Mouse (Mus musculus): ENCODE results near the gene Lrrk1.

Gene Lrrk1

DNA sequence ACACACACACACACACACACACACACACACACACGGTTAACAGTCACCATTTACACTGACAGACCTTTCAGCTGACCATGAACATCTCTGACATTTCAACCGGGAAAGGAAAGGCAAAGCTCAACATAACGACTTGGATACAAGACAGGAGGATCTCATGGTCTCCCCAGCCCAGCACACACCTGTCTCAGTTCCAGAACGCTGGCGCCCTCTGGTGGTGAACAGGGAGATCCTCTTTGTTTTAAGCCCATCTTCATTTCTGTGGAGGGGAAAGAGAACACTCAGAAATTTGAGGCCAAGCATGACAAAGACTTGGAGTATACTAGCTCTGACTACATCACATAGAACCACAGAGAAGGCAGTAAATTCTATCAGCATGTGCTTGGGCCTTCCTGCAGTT is 87.5 kb downstream of the Lrrk1 start:
- peak; percentile 89 for DNase-seq (ENCODE audit: low spot score)

DNA sequence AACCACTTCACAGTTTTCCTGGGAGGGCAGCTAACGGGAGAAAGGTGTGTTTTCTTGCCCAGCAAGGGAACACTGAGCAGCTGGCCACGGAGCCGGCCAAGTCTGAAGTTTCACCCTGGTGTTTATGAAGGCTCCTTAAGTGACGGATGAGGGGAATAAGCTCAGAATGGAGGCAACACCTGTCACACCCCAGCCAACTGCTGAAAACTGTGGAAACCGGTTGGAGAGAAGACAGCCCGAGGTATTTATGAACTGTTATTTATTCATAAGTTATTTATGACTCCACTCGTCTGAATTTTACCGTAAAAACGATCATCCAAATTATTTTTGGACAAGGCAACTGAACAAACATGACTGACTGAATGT is 90.5 kb downstream of the Lrrk1 start:
- no peak for DNase-seq (ENCODE audit: low spot score)

DNA sequence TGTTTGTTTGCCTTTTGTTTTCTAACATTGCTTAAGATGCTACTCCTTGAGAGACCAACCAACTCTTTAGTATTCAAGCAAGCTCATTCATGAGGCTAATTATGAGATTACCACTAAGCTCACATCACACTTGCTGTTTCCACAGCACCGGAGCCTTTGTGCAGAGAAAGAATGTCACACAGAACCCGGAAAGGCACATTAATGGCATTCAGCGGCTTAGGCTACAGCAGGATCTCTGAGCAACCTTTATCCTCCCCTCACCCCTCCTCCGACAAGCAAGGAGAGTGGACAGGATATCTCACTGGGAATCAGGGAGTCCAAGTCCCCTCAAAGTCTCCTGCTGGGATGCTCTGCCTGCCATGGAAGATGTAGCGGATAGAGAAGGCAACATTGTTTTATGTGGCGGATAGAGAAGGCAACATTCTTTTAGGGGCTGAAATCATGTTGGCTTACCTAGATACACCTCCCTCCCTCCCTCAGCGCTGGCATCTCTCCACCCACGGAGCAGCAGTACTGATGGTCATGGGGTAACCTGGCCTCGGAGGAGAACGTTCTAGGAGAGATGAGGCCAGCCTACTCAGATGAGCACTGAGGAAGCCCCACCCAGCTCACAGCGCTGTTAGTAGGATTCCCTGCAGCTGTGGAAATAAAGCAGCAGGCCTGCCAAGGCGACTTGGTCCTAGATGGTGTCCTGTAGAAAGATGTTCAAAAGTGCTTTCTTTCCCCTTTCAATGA is 91.1 kb downstream of the Lrrk1 start:
- DNase-seq (ENCODE audit: low spot score): peak; percentile 41

DNA sequence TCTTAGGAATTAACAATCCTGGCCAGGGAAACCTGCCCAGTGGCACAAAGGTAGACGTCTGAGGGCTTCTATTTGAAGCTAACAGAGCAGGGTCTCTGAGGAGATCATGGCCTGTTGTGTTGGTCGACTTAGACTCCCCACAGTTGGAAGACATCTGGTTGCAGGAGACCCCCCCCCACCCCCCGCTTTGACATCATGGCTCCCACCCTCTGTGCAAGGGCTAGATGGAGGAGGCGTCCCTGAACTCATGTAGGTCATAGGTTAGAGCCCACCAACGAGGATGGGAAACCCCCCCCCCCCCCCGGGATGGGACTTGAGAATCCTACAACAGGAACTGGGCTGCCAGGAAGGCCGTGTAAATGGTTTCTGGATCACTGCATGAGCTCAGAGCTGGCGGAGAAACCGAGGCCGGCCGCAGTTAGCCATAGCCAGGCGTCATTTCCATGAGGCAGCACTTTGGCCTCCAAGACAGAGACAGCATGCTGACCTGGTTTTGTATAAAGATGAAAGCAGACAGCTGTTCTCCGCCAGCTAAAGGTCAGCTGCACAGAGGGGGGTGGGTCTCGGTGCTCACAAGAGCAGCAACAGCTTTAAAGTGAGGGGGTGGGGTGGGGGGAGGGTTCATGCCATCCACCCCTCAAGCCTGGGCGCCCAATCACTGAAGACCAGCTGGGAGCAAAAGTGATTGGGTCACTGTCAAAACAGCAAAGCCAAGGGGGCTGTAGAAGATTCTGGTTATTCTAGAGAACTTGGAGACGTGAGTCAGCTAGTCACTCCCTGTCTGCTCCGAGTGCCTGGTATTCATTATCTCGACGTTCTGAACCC is 95.4 kb downstream of the Lrrk1 start:
- peak; percentile 60 for DNase-seq (ENCODE audit: low spot score)

DNA sequence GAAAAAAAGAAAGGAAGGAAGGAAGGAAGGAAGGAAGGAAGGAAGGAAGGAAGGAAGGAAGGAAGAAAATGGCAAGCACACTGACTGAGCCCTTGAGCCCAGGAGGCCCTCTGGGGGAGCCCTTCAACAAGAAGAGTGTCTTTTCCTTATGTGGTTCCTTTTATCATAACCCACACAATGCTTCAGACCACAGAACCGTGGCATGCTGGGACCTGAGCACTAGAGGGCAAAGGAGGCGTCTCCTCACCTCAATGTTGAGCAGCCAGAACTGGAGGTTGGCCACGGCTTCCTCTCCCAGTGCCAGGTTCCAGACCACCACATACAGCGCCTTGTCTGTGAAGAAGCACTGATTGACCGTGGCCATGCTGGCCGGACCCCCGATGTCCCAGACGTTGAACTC is 96.1 kb downstream of the Lrrk1 start:
- DNase-seq (ENCODE audit: low spot score): no peak

DNA sequence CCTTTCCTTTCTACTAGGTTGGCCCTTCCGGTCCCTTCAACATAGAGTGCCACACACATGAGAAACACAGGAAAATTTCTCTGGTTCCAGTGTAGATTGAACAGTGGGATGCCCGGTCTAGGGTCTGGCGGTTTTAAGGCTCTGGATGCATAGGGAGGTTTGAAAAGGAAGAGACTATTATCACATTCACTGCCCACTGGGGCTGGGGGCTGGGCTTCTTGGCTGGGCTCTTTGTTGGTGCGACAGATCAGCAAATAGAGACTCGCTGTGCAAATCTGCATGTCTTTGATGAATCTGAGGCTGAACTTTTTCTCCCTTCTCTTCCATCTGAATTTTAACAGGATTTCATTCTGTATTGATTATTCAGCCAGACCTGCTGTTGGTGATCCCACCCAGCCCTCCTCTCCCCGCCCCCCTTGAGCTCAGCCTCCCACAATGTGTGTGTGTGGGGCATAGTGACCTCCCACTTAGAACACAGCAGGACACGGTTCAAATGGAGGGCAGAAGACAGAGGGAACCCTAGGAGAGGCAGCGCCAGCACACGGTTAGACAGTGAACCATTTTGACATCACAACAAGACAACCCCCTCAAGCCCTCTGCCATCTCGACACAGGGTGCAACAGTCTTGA is 105.1 kb downstream of the Lrrk1 start:
- peak; percentile 62 for DNase-seq (ENCODE audit: low spot score)

DNA sequence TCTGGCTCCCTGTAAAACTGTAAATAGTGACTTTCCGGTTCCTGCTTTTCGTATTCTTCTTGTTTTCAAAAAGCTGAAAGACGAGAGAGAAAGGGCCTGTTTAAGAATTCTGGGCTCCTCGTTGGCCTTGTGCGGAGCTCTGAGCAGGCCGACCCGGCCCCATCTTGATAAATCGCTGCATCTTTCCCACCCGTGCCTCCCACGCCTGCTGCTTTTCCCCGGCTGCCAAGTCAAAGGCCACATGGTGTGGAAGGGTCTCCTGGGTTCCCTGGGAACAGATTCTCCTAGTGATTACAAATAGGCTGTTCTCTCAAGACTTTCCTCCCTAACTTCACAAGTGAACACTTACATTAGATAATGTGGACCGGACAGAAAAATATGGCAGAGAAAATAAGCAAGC is 105.9 kb downstream of the Lrrk1 start:
- no peak for DNase-seq (ENCODE audit: low spot score)

DNA sequence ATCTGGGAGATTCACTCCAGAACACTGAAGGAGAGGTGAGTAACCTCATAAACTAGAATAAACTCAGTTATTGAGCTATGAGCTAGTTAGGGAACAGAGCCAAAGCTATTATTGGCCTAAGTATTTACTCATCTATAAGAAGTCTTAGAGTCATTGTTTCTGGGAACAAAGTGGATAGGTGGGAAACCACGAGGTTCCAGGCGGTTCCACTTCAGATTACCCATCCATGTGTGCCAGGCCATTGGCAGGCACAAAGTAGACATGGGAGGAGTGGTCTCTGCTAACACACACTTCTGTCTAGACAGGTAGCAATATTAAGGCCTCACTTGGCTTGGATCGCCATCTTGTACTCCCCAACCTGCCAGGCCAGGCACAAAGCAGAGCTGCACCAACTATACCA is 110.1 kb downstream of the Lrrk1 start:
- DNase-seq (ENCODE audit: low spot score): no peak

DNA sequence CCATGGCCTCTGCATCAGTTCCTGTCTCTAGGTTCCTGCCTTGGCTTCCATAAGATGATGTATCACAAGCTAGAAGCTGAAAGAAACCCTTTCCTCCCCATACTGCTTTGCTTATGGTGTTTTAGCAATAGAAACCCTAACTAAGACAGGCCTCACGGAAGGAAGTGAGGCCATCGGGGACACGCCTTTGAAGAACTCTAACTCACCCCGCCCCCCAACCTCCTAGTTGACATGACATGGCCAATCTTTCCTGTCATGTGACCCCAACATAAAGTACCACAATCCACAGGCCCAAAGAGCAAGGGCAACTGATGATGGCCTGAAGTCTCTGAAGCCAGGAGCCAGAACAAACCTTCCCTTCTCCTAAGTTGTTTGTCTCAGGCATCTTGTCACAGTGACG is 114.7 kb downstream of the Lrrk1 start:
- no peak for DNase-seq (ENCODE audit: low spot score)

DNA sequence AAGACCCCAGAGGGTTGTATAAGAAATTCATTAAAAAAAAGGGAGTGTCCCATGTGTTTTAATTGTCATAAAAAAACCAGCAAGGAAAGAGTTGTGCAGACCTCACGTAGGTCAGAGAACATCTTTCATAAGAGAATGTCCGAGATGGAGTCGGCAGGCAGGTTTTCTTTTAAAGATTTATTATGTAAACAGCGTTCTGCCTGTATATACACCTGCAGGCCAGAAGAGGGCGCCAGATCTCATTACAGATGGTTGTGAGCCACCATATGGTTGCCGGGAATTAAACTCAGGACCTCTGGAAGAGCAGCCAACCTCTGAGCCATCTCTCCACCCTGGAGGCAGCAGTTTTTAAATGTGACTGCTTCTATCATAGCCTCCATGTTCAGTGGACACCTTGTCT is 116.9 kb downstream of the Lrrk1 start:
- no peak for DNase-seq (ENCODE audit: low spot score)

DNA sequence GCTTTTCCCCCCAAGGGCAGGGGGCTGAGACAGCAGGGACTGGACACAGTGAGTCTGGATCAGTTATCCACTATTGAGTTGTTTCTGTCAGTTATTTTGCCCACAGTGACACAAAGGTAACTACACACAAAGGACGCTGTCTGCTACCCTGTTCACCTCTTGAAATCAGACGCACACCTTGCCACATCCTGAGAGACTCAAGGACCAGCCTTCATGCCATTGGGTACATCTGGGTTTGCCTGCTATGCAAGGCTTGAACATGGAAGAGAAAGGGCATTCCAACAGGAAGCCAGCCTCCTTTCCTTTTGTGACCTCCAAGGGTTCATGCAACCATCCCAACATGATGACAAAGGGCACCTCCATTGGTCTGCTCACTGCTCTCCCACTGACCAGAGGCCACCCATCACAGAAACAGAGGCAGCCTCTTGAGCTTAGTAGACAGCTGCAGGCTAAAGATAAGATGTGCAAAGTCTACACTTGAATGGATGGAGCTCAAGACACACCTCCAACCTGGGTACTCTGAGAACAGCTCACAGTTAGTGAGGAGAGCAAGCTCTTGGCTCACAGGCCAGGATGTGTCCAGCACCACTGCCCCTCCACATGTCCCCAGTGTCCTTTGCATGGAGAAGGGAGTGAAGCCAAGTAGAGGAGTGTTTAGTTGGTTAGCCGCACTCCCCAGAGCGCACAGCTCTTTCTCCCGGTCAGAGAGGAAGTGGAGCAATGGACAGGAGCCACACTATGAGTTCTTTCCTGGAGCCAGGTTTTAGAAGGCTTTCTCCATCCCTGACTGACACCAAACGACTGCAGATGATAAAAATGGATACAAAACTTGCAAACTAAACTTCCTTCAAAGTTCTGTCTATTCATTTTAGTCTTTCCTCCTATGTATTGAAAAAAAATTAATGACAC is 121.0 kb downstream of the Lrrk1 start:
- no peak for DNase-seq (ENCODE audit: low spot score)

DNA sequence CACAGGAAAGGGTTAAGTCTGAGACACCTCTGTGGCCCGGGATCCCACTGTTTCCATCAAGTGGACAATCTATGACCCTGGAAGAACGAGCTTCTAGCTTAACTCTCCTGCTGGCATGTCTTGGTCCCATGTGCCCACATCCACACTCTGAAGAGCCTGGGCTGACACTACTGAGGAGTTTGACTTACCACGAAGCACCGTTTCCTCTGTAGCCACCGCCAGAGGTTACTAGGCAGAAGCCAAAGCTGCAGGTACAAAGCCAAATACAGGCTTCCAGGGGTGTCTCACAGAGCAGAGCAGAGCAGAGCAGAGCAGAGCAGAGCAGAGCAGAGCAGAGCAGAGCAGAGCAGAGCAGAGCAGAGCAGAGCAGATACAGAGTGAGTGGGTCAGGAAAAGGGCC is 124.7 kb downstream of the Lrrk1 start:
- DNase-seq (ENCODE audit: low spot score): no peak

DNA sequence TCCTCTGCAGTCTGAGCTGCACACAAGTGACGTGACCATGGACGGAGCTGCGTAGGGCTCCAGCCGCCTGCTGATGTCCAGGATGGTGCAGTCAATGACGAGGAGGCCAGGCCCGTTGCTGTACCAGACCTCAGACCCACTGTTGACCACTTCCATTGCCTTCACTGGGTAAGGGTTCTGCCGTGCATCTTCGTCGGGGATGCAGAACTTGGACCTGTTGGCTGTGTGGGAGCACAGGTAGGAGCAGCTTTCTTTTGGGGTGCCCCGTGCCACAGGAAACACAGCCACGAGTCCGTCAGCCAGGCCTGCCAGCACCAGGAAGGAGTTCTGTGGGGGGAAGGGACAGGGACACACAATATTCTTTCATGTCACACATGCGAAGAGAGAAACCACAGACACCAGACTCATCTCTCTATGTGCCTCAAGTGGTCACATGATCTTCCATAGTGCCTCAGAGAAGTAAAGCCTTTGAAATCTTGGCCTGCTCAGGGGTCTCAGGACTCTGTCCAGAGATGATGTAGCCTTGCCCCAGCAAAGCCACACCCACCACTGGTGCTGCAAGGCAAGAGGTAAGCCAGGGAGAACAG is 125.5 kb downstream of the Lrrk1 start:
- no peak for DNase-seq (ENCODE audit: low spot score)

DNA sequence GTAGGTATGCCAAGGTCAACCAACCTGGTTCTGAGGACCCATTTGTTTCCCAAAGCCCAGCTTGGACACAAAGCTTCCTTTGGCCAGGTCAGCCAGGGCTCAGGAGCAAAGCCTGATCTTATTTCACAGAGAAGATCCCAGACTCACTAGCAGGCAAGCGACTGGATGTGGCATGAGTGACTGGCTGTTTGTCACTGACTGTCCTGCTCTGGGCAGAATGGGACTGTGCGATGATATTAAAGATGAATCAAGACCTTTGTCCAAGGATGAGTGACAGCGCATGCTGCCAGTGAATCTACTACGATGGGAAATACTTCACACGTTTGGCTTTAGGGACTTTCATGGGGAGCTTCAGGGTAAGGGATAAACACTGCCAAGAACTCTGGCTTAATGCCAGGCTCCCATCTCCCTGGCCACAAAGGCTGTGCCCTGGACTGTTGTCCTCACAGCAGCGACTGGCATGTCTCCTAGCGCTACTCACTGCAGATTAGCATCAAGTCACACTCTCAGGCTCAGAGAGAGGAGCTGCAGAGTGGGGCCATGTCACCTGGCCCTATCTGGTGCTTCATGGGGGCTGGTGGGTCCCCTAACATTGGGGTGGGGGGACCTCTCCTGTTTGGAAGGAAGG is 127.3 kb downstream of the Lrrk1 start:
- DNase-seq (ENCODE audit: low spot score): no peak

DNA sequence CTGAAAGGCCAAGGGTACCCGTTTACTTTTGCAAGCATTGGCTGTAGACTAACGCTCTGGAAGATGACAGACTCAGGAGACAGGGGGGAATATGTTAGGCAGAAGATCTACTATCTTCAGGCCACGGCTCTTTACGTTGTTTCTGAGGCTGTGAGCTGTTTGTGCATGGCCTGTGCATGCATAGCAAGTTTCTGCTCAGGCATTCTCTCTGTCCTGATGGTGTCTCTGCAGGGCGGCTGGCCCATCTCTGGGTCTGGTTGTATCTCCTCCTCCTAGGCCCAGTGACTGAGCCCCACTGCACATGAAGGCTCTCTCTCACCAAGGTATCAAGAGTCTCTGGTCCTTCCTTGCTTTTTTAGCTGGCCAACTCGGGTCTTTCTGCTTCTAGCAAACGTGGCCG is 127.9 kb downstream of the Lrrk1 start:
- DNase-seq (ENCODE audit: low spot score): no peak

DNA sequence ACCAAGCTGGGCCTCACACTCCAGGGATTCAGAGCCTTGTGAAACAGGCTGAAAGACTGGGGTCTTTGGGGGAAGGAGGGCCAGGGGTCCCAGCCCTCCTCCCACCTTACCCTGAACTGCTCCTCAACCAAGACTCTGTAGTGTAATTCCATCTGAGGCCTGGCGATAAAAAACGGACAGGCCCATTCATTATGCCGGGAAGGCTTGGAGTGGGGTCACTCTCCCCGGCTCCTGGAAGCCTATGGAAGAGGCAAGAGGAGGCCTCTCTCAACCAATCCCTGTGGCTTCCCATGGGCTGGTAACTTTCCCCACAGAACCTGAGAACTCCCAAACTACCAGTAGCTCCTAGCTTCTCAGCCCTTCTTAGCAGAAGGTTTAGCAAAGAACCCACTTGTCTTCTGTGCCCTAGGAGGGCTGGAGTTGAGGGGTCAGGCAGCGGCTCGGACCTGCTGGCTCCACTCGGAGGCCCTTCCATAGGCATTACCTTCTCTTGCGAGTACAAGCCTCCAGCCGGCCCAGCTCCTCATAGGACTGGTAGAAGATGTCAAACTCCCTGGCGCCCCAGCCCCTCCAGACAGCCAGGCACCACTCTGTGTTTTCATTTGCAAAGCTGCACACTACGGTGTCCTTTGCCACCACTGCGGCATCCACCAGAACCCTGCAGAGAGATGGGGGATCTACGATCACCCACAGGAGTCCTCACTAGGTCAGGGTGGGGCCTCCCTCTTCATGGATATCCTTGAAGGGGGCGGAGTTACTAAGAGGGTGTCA is 128.5 kb downstream of the Lrrk1 start:
- no peak for DNase-seq (ENCODE audit: low spot score)

DNA sequence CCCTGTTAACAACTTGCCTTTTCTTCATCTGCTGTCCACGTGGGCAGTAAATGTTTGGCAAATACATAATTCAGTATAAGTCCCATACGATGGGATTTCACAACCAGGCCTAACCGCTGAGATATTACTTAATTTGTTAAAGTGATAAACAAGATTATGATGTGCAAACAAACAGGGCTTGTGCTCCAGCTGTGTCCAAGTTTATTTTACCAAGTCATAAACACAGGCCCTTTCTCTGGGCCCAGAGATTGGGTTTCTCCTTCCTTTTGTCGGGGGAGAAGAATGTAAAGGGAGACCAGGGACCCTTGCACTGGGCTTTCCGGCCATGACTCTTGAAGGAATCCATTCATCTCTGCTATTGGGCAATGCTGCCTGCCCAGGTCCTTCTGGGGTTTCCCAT is 129.2 kb downstream of the Lrrk1 start:
- no peak for DNase-seq (ENCODE audit: low spot score)

DNA sequence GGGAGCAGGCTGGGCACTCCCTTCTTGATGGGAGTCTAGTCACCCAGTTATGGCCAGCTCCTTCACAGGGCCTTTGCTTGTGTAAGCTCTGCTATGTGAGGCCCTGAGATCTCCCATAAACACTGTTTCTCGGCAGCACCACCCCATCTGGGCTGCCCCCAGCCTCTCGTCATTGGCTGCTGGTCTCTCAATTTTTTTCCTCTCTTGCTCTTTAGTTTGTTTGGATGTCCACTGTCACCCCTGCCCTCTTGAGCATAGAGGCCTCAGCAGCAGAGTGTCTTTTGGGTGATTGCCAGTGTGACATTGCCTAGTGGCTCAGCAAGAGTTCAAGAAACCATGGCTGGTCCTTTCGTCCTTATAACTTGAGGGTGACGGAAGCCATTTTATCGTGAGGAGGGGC is 130.9 kb downstream of the Lrrk1 start:
- no peak for DNase-seq (ENCODE audit: low spot score)

DNA sequence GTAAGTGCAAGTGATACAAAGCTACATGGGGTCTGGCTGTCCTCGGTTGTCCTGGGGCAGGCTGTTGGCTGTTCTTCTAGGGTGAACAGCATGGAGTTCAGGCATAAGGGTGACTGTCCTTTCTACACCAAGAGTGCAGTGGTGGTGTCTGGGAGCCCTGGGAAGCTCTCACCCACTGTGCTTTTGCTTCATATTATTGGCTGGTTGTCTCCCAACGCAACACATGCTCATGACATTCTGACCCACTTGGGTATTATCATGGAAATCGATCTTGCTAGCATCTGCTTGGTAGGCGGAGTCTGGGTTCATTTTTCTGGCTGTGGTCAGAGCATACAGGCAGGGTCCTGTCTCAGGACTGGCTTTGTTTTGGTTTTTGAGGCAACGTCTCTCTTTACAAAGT is 131.7 kb downstream of the Lrrk1 start:
- no peak for DNase-seq (ENCODE audit: low spot score)

DNA sequence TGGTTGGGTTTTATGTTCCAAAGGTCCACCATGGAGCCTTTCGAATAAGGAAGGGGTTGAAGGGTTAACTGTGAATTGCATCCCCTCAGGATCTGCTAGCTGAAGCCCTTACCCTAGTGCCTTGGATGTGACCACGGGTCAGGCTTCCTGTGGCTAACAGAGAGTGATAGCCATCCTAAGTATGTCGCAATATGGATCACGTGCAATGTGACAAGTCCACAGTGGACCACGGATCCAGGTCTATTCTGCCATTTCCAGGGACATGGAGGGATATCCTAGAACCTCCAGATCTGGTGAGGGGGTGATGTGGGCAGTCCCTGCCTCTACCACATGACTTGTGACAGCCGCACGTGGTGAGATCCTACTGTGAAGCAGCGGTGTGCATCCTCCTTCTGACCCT is 133.2 kb downstream of the Lrrk1 start:
- DNase-seq (ENCODE audit: low spot score): no peak
